Mouse (Mus musculus): ENCODE results near the gene Iqgap2. TPM values are rescaled to one million over a fixed set of nuclear protein-coding genes. Genes with fewer than 3 reads are reported as not detected.

Gene Iqgap2
- polyA plus RNA-seq, 1 experiment from 2014 or later = 3.8 TPM

- H3K36me3 ChIP-seq (replicated peaks; ENCODE audit: control insufficient read depth, insufficient read depth) = no peaks in the 10 kb centered on the region
- no peak for DNase-seq (ENCODE audit: low spot score)
- ATAC-seq (ENCODE audit: low FRiP score) = no peak
- no peak overlapping the region for H3K4me2 ChIP-seq (replicated peaks)
- H3K9me3 ChIP-seq (ENCODE audit: control insufficient read depth, low read length) = no peaks in the 10 kb centered on the region
- H3K4me3 ChIP-seq (replicated peaks; ENCODE audit: low read length) = no peak overlapping the region
- H3K9ac ChIP-seq = no peak overlapping the region
- peaks cover 9% of the 10 kb centered on the region for H3K4me1 ChIP-seq (replicated peaks; ENCODE audit: control insufficient read depth, insufficient read depth, low read length)
- WGBS = 94% methylated on average over 12 of the region's 12 CpGs
- no peaks in the 10 kb centered on the region for H3K27me3 ChIP-seq (ENCODE audit: control insufficient read depth, insufficient read depth, low read length)
- no peak overlapping the region for H3K27ac ChIP-seq
Measured at GRCm38 (mm10) chr13:95888621-95889020, 3.1 kb downstream of the Iqgap2 start.

GRCm38 (mm10) chr13:95888170-95888569 is 3.6 kb downstream of the Iqgap2 start:
- H3K4me3 ChIP-seq (replicated peaks; ENCODE audit: low read length) = no peak overlapping the region
- no peak overlapping the region for H3K27ac ChIP-seq
- peaks cover 9% of the 10 kb centered on the region for H3K4me1 ChIP-seq (replicated peaks; ENCODE audit: control insufficient read depth, insufficient read depth, low read length)
- ATAC-seq (ENCODE audit: low FRiP score) (no peak), DNase-seq (ENCODE audit: low spot score) (no peak)
- no peak overlapping the region for H3K9ac ChIP-seq
- H3K27me3 ChIP-seq (ENCODE audit: control insufficient read depth, insufficient read depth, low read length) = no peaks in the 10 kb centered on the region
- WGBS = 92% methylated on average over 4 of the region's 4 CpGs
- H3K9me3 ChIP-seq (ENCODE audit: control insufficient read depth, low read length) = no peaks in the 10 kb centered on the region
- H3K4me2 ChIP-seq (replicated peaks) = no peak overlapping the region
- H3K36me3 ChIP-seq (replicated peaks; ENCODE audit: control insufficient read depth, insufficient read depth) = no peaks in the 10 kb centered on the region

GRCm38 (mm10) chr13:95887375-95887774 is 4.3 kb downstream of the Iqgap2 start:
- Histone ChIP-seq H3K9me3 (ENCODE audit: control insufficient read depth, low read length) (no peaks in the 10 kb centered on the region), H3K4me1 (replicated peaks; ENCODE audit: control insufficient read depth, insufficient read depth, low read length) (peaks cover 9% of the 10 kb centered on the region), H3K27me3 (ENCODE audit: control insufficient read depth, insufficient read depth, low read length) (no peaks in the 10 kb centered on the region), H3K27ac (no peak overlapping the region), H3K4me3 (replicated peaks; ENCODE audit: low read length) (no peak overlapping the region), H3K36me3 (replicated peaks; ENCODE audit: control insufficient read depth, insufficient read depth) (no peaks in the 10 kb centered on the region), H3K4me2 (replicated peaks) (no peak overlapping the region), H3K9ac (no peak overlapping the region)
- WGBS = 77% methylated on average over 7 of the region's 7 CpGs
- no peak for DNase-seq (ENCODE audit: low spot score)
- ATAC-seq (ENCODE audit: low FRiP score) = no peak

GRCm38 (mm10) chr13:95884455-95884854 is 7.3 kb downstream of the Iqgap2 start:
- Histone ChIP-seq H3K36me3 (replicated peaks; ENCODE audit: control insufficient read depth, insufficient read depth) (no peaks in the 10 kb centered on the region), H3K27ac (no peak overlapping the region), H3K4me2 (replicated peaks) (no peak overlapping the region), H3K4me1 (replicated peaks; ENCODE audit: control insufficient read depth, insufficient read depth, low read length) (no peaks in the 10 kb centered on the region), H3K4me3 (replicated peaks; ENCODE audit: low read length) (no peak overlapping the region), H3K9ac (no peak overlapping the region), H3K9me3 (ENCODE audit: control insufficient read depth, low read length) (no peaks in the 10 kb centered on the region), H3K27me3 (ENCODE audit: control insufficient read depth, insufficient read depth, low read length) (no peaks in the 10 kb centered on the region)
- no peak for DNase-seq (ENCODE audit: low spot score)
- no peak for ATAC-seq (ENCODE audit: low FRiP score)
- 82% methylated on average over 3 of the region's 3 CpGs for WGBS

GRCm38 (mm10) chr13:95882001-95882400 is 9.7 kb downstream of the Iqgap2 start:
- Histone ChIP-seq H3K9ac (no peak overlapping the region), H3K36me3 (replicated peaks; ENCODE audit: control insufficient read depth, insufficient read depth) (no peaks in the 10 kb centered on the region), H3K9me3 (ENCODE audit: control insufficient read depth, low read length) (no peaks in the 10 kb centered on the region), H3K27me3 (ENCODE audit: control insufficient read depth, insufficient read depth, low read length) (no peaks in the 10 kb centered on the region), H3K27ac (no peak overlapping the region), H3K4me3 (replicated peaks; ENCODE audit: low read length) (no peak overlapping the region), H3K4me1 (replicated peaks; ENCODE audit: control insufficient read depth, insufficient read depth, low read length) (no peaks in the 10 kb centered on the region), H3K4me2 (replicated peaks) (no peak overlapping the region)
- ATAC-seq (ENCODE audit: low FRiP score) (no peak), DNase-seq (ENCODE audit: low spot score) (no peak)
- 93% methylated on average over 6 of the region's 6 CpGs for WGBS

GRCm38 (mm10) chr13:95881427-95881826 is 10.3 kb downstream of the Iqgap2 start:
- ATAC-seq (ENCODE audit: low FRiP score) (no peak), DNase-seq (ENCODE audit: low spot score) (no peak)
- H3K36me3 ChIP-seq (replicated peaks; ENCODE audit: control insufficient read depth, insufficient read depth) = no peaks in the 10 kb centered on the region
- WGBS = 86% methylated on average over 9 of the region's 9 CpGs
- no peaks in the 10 kb centered on the region for H3K9me3 ChIP-seq (ENCODE audit: control insufficient read depth, low read length)
- no peak overlapping the region for H3K4me3 ChIP-seq (replicated peaks; ENCODE audit: low read length)
- H3K27ac ChIP-seq = no peak overlapping the region
- H3K9ac ChIP-seq = no peak overlapping the region
- H3K4me1 ChIP-seq (replicated peaks; ENCODE audit: control insufficient read depth, insufficient read depth, low read length) = no peaks in the 10 kb centered on the region
- no peaks in the 10 kb centered on the region for H3K27me3 ChIP-seq (ENCODE audit: control insufficient read depth, insufficient read depth, low read length)
- no peak overlapping the region for H3K4me2 ChIP-seq (replicated peaks)

GRCm38 (mm10) chr13:95880633-95881032 is 11.1 kb downstream of the Iqgap2 start:
- H3K27ac ChIP-seq = no peak overlapping the region
- no peaks in the 10 kb centered on the region for H3K36me3 ChIP-seq (replicated peaks; ENCODE audit: control insufficient read depth, insufficient read depth)
- H3K9ac ChIP-seq = no peak overlapping the region
- 54% methylated on average over 6 of the region's 6 CpGs for WGBS
- no peaks in the 10 kb centered on the region for H3K27me3 ChIP-seq (ENCODE audit: control insufficient read depth, insufficient read depth, low read length)
- H3K4me3 ChIP-seq (replicated peaks; ENCODE audit: low read length) = no peak overlapping the region
- ATAC-seq (ENCODE audit: low FRiP score) (peak; percentile 70; the same call in 1 of the 2 replicates), DNase-seq (ENCODE audit: low spot score) (no peak)
- no peak overlapping the region for H3K4me2 ChIP-seq (replicated peaks)
- no peaks in the 10 kb centered on the region for H3K4me1 ChIP-seq (replicated peaks; ENCODE audit: control insufficient read depth, insufficient read depth, low read length)
- H3K9me3 ChIP-seq (ENCODE audit: control insufficient read depth, low read length) = no peaks in the 10 kb centered on the region

GRCm38 (mm10) chr13:95871993-95872392 is 19.7 kb downstream of the Iqgap2 start:
- Histone ChIP-seq H3K4me3 (replicated peaks; ENCODE audit: low read length) (no peak overlapping the region), H3K4me1 (replicated peaks; ENCODE audit: control insufficient read depth, insufficient read depth, low read length) (peaks cover 31% of the 10 kb centered on the region), H3K9me3 (ENCODE audit: control insufficient read depth, low read length) (no peaks in the 10 kb centered on the region), H3K4me2 (replicated peaks) (no peak overlapping the region), H3K9ac (no peak overlapping the region), H3K27me3 (ENCODE audit: control insufficient read depth, insufficient read depth, low read length) (no peaks in the 10 kb centered on the region), H3K36me3 (replicated peaks; ENCODE audit: control insufficient read depth, insufficient read depth) (no peaks in the 10 kb centered on the region), H3K27ac (no peak overlapping the region)
- DNase-seq (ENCODE audit: low spot score) (no peak), ATAC-seq (ENCODE audit: low FRiP score) (no peak)
- WGBS = 73% methylated on average over 4 of the region's 4 CpGs

GRCm38 (mm10) chr13:95870626-95871025 is 21.1 kb downstream of the Iqgap2 start:
- DNase-seq (ENCODE audit: low spot score) (no peak), ATAC-seq (ENCODE audit: low FRiP score) (no peak)
- H3K4me3 ChIP-seq (replicated peaks; ENCODE audit: low read length) = no peak overlapping the region
- no peaks in the 10 kb centered on the region for H3K27me3 ChIP-seq (ENCODE audit: control insufficient read depth, insufficient read depth, low read length)
- peaks cover 31% of the 10 kb centered on the region for H3K4me1 ChIP-seq (replicated peaks; ENCODE audit: control insufficient read depth, insufficient read depth, low read length)
- H3K4me2 ChIP-seq (replicated peaks) = no peak overlapping the region
- H3K27ac ChIP-seq = no peak overlapping the region
- no peaks in the 10 kb centered on the region for H3K9me3 ChIP-seq (ENCODE audit: control insufficient read depth, low read length)
- no peak overlapping the region for H3K9ac ChIP-seq
- H3K36me3 ChIP-seq (replicated peaks; ENCODE audit: control insufficient read depth, insufficient read depth) = no peaks in the 10 kb centered on the region
- WGBS = 88% methylated on average over 8 of the region's 8 CpGs

- Histone ChIP-seq H3K27me3 (ENCODE audit: control insufficient read depth, insufficient read depth, low read length) (no peaks in the 10 kb centered on the region), H3K4me1 (replicated peaks; ENCODE audit: control insufficient read depth, insufficient read depth, low read length) (peaks cover 31% of the 10 kb centered on the region), H3K4me3 (replicated peaks; ENCODE audit: low read length) (no peak overlapping the region), H3K4me2 (replicated peaks) (peak overlapping the region; percentile 13; the same call in 1 of the 2 replicates), H3K27ac (no peak overlapping the region), H3K36me3 (replicated peaks; ENCODE audit: control insufficient read depth, insufficient read depth) (no peaks in the 10 kb centered on the region), H3K9ac (no peak overlapping the region), H3K9me3 (ENCODE audit: control insufficient read depth, low read length) (no peaks in the 10 kb centered on the region)
- WGBS = 24% methylated on average over 8 of the region's 8 CpGs
- no peak for DNase-seq (ENCODE audit: low spot score)
- ATAC-seq (ENCODE audit: low FRiP score) = peak; percentile 84
Measured at GRCm38 (mm10) chr13:95868896-95869540, 22.7 kb downstream of the Iqgap2 start.
